8 mouse cellular contexts compared by ENCODE assay signal in genomic region chrX:99134891-99135290, GRCm38 (mm10). TPM values are rescaled to one million over a fixed set of nuclear protein-coding genes. Genes with fewer than 3 reads are reported as not detected.
DNase-seq lines count a peak whose midpoint lies in the region; ATAC-seq and TF ChIP-seq lines count a peak whose summit lies in the region.

No protein-coding gene starts in this region.

- H3K27ac ChIP-seq in embryonic facial prominence, embryonic 13.5 days, result peak overlapping the region; percentile 88
- H3K27ac ChIP-seq in kidney, adult 2 months (ENCODE audit: insufficient read depth, low read depth, low read length), result no peak overlapping the region
- peak overlapping the region; percentile 76; the same call in 1 of the 2 replicates for H3K27ac ChIP-seq in limb, embryonic 12.5 days
- H3K27ac ChIP-seq in midbrain, embryonic 14.5 days (replicated peaks; ENCODE audit: low read depth, low read length), result peak overlapping the region; percentile 79
- H3K27ac ChIP-seq in spleen, adult 2 months (ENCODE audit: insufficient read depth, low read length), result no peak overlapping the region

- 21% methylated on average over 14 of the region's 14 CpGs for WGBS in embryonic facial prominence, embryonic 13.5 days
- whole genome bisulfite sequencing in kidney, adult 2 months, result under 1% methylated on average over 14 of the region's 14 CpGs
- WGBS in limb, embryonic 12.5 days, result 17% methylated on average over 14 of the region's 14 CpGs
- WGBS in midbrain, embryonic 14.5 days, result 28% methylated on average over 14 of the region's 14 CpGs
- 31% methylated on average over 14 of the region's 14 CpGs for WGBS in spleen, adult 2 months

- no peaks in the 10 kb centered on the region for H3K9me3 ChIP-seq in embryonic facial prominence, embryonic 13.5 days
- no peaks in the 10 kb centered on the region for H3K9me3 ChIP-seq in limb, embryonic 12.5 days
- H3K9me3 ChIP-seq in midbrain, embryonic 14.5 days (ENCODE audit: control insufficient read depth, low read length), result no peaks in the 10 kb centered on the region

- H3K36me3 ChIP-seq in embryonic facial prominence, embryonic 13.5 days, result no peaks in the 10 kb centered on the region
- no peaks in the 10 kb centered on the region for H3K36me3 ChIP-seq in kidney, adult 2 months (ENCODE audit: control insufficient read depth, insufficient read depth, low read length)
- H3K36me3 ChIP-seq in limb, embryonic 12.5 days, result no peaks in the 10 kb centered on the region
- no peaks in the 10 kb centered on the region for H3K36me3 ChIP-seq in midbrain, embryonic 14.5 days (ENCODE audit: control insufficient read depth, insufficient read depth, low read length)
- no peaks in the 10 kb centered on the region for H3K36me3 ChIP-seq in spleen, adult 2 months (ENCODE audit: control insufficient read depth, insufficient read depth, low read length)

- peak overlapping the region; percentile 65 for H3K4me3 ChIP-seq in embryonic facial prominence, embryonic 13.5 days
- 0 out of 2 replicates have a peak overlapping the region, but pooled peaks have one; percentile 15 for H3K4me3 ChIP-seq in kidney, adult 2 months (ENCODE audit: insufficient read depth, low read depth, low read length)
- H3K4me3 ChIP-seq in limb, embryonic 12.5 days (replicated peaks), result peak overlapping the region; percentile 67; the same call in 1 of the 2 replicates
- no peak overlapping the region for H3K4me3 ChIP-seq in midbrain, embryonic 14.5 days (replicated peaks; ENCODE audit: low read depth, low read length)
- peak overlapping the region; percentile 35; the same call in 1 of the 2 replicates for H3K4me3 ChIP-seq in spleen, adult 2 months (ENCODE audit: extremely low read depth, insufficient read depth, insufficient read length)

- ATAC-seq in embryonic facial prominence, embryonic 13.5 days (ENCODE audit: insufficient number of reproducible peaks, insufficient read depth, low FRiP score, low TSS enrichment, low read depth), result no peak
- peak; percentile 14 for ATAC-seq in limb, embryonic 12.5 days (ENCODE audit: insufficient number of reproducible peaks, insufficient read depth, low FRiP score, low TSS enrichment, low read depth)
- ATAC-seq in midbrain, embryonic 14.5 days (ENCODE audit: low FRiP score, low TSS enrichment), result peak; percentile 35; the same call in 1 of the 2 replicates

- peak; percentile 81 for DNase-seq in 416B (ENCODE audit: low read depth)
- peak; percentile 81 to 85 for DNase-seq in adrenal gland, postnatal 36 days
- peak; percentile 83 for DNase-seq in heart, adult 8-10 months (ENCODE audit: low spot score)
- DNase-seq in kidney, adult 2 months, result peak; percentile 91
- DNase-seq in midbrain, embryonic 14.5 days, result peak; percentile 92
- peak; percentile 44 to 69 for DNase-seq in spleen, adult 2 months (ENCODE audit: low read depth in 1 of 2, low spot score in 2 of 2)

- peaks cover 46% of the 10 kb centered on the region for H3K27me3 ChIP-seq in embryonic facial prominence, embryonic 13.5 days
- no peaks in the 10 kb centered on the region for H3K27me3 ChIP-seq in kidney, adult 2 months (replicated peaks; ENCODE audit: control insufficient read depth, insufficient read depth, low read length)
- peaks cover 76% of the 10 kb centered on the region for H3K27me3 ChIP-seq in limb, embryonic 12.5 days
- 0 out of 2 replicates have a peak, but pooled peaks cover 12% of the 10 kb centered on the region for H3K27me3 ChIP-seq in midbrain, embryonic 14.5 days (ENCODE audit: control insufficient read depth, insufficient read depth, low read length)
- peaks cover 2% of the 10 kb centered on the region; the same call in 1 of the 2 replicates for H3K27me3 ChIP-seq in spleen, adult 2 months (ENCODE audit: control insufficient read depth, insufficient read depth, low read length)

- TF ChIP-seq POLR2A in kidney, adult 2 months (IDR thresholded peaks at IDR 0.05; ENCODE audit: low read depth, low read length), result no peak
- TF ChIP-seq POLR2A in spleen, adult 2 months (IDR thresholded peaks at IDR 0.05; ENCODE audit: low read depth, low read length), result no peak

- 0 out of 2 replicates have a peak overlapping the region, but pooled peaks have one; percentile 58 for H3K9ac ChIP-seq in embryonic facial prominence, embryonic 13.5 days
- H3K9ac ChIP-seq in limb, embryonic 12.5 days (replicated peaks), result no peak overlapping the region; the same call in 1 of the 2 replicates
- no peak overlapping the region; the same call in 1 of the 2 replicates for H3K9ac ChIP-seq in midbrain, embryonic 14.5 days (replicated peaks; ENCODE audit: low read length)

- H3K4me2 ChIP-seq in embryonic facial prominence, embryonic 13.5 days, result peak overlapping the region; percentile 71
- H3K4me2 ChIP-seq in limb, embryonic 12.5 days, result peak overlapping the region; percentile 77
- H3K4me2 ChIP-seq in midbrain, embryonic 14.5 days (ENCODE audit: low read length), result peak overlapping the region; percentile 72

- TF ChIP-seq CTCF in kidney, adult 2 months (conservative IDR thresholded peaks at IDR 0.05; ENCODE audit: insufficient read depth, insufficient read length, low read depth, low read length), result no peak
- TF ChIP-seq CTCF in spleen, adult 2 months (IDR thresholded peaks at IDR 0.05; ENCODE audit: extremely low read depth, insufficient read depth, insufficient read length, insufficient replicate concordance), result peak; percentile 64; the same call in 1 of the 2 replicates

- H3K4me1 ChIP-seq in embryonic facial prominence, embryonic 13.5 days, result peaks cover 4% of the 10 kb centered on the region
- 0 out of 2 replicates have a peak, but pooled peaks cover 5% of the 10 kb centered on the region for H3K4me1 ChIP-seq in kidney, adult 2 months (ENCODE audit: control insufficient read depth, insufficient read depth, low read length)
- H3K4me1 ChIP-seq in limb, embryonic 12.5 days (replicated peaks), result peaks cover 6% of the 10 kb centered on the region
- peaks cover 5% of the 10 kb centered on the region for H3K4me1 ChIP-seq in midbrain, embryonic 14.5 days (ENCODE audit: control insufficient read depth, insufficient read depth, low read length)
- H3K4me1 ChIP-seq in spleen, adult 2 months (ENCODE audit: control insufficient read depth, insufficient read depth, insufficient read length), result 0 out of 2 replicates have a peak, but pooled peaks cover 2% of the 10 kb centered on the region

RNA-seq across cellular contexts. Expression of gene Efnb1, which starts 1.0 kb away (rescaled TPM):
- 10 to 100 TPM; 55.6 to 57.7 TPM for total RNA-seq in adrenal gland, postnatal 36 days (2021)
- polyA plus RNA-seq in embryonic facial prominence, embryonic 13.5 days (2015; fragmentation: Nextera tagmentation; extraction: Ambion mirVana), result 56.9 and 60.6 TPM in 2 replicates
- total RNA-seq in heart, adult 8-10 months (2022), result 10 to 100 TPM; 15.8 to 18.7 (median 16.4) TPM
- polyA plus RNA-seq in kidney, adult 2 months (2012; rRNA removed), result 27.6 and 30.4 TPM in 2 replicates
- 58.3 and 62.7 TPM in 2 replicates for polyA plus RNA-seq in limb, embryonic 12.5 days (2016; fragmentation: Nextera tagmentation; extraction: Ambion mirVana)
- 13.9 and 20.0 TPM in 2 replicates for polyA plus RNA-seq in midbrain, embryonic 14.5 days (2014; fragmentation: Nextera tagmentation; extraction: Ambion mirVana)
- 11.5 and 11.9 TPM in 2 replicates for polyA plus RNA-seq in spleen, adult 2 months (2012; rRNA removed)

Comparison
In these comparisons a context has a peak if more than half of its experiments do, and no peak if none do; other contexts are left out.
1. H3K27ac ChIP-seq: peak in embryonic facial prominence, embryonic 13.5 days (single experiment), limb, embryonic 12.5 days (single experiment) and midbrain, embryonic 14.5 days (single experiment); none in kidney, adult 2 months (single experiment) and spleen, adult 2 months (single experiment).
2. Peak in every context shown above with its lines, with median percentiles within 50 percentile points of each other: DNase-seq and H3K4me2 ChIP-seq.